Mouse (Mus musculus) midbrain, embryonic 10.5 days (tissue): ENCODE results near the gene Vps52. TPM values are rescaled to one million over a fixed set of nuclear protein-coding genes. Genes with fewer than 3 reads are reported as not detected.

Experiments used
- polyA plus RNA-seq: library from polyadenylated mRNA; unstranded; fragments of >200 nt; fragmentation: Nextera tagmentation; extraction: Ambion mirVana; gene quantifications from 2 replicates; pipeline ENCODE4 v1.2.1, GENCODE M21; 2016

The Vps52 gene
- polyA plus RNA-seq, 1 experiment from 2014 or later: 53.5 TPM

Other genes starting within 250 kb of the Vps52 start
- 35.5 and 39.5 TPM in 2 replicates for gene March2, start 237.1 kb upstream of the Vps52 start, polyA plus RNA-seq
- gene Rab11b, start 195.3 kb upstream of the Vps52 start, polyA plus RNA-seq: 363 and 422 TPM in 2 replicates
- 17.7 and 20.7 TPM in 2 replicates for gene Angptl4, start 174.0 kb upstream of the Vps52 start, polyA plus RNA-seq
- 24.6 and 29.4 TPM in 2 replicates for gene Kank3, start 145.3 kb upstream of the Vps52 start, polyA plus RNA-seq
- gene Rps28, start 131.2 kb upstream of the Vps52 start, polyA plus RNA-seq: 699 and 827 TPM in 2 replicates
- 496 and 518 TPM in 2 replicates for gene Ndufa7, start 131.2 kb upstream of the Vps52 start, polyA plus RNA-seq
- gene Cd320, start 112.7 kb upstream of the Vps52 start, polyA plus RNA-seq: 82.0 and 82.4 TPM in 2 replicates
- gene Gm7029, start 82.0 kb upstream of the Vps52 start, polyA plus RNA-seq: not detected in 2 replicates
- gene Kifc1, start 65.2 kb upstream of the Vps52 start, polyA plus RNA-seq: 7.8 and 9.4 TPM in 2 replicates
- 0.30 TPM in 1 of 2 replicates, not detected in the other for gene Platr17, start 50.7 kb upstream of the Vps52 start, polyA plus RNA-seq
- gene Daxx, start 46.4 kb upstream of the Vps52 start, polyA plus RNA-seq: 77.5 and 82.6 TPM in 2 replicates
- gene Tapbp, start 39.9 kb upstream of the Vps52 start, polyA plus RNA-seq: 14.9 and 17.3 TPM in 2 replicates
- 23.5 and 24.1 TPM in 2 replicates for gene Zbtb22, start 39.9 kb upstream of the Vps52 start, polyA plus RNA-seq
- 43.1 and 46.9 TPM in 2 replicates for gene Rgl2, start 26.3 kb upstream of the Vps52 start, polyA plus RNA-seq
- 214 and 240 TPM in 2 replicates for gene Pfdn6, start 15.5 kb upstream of the Vps52 start, polyA plus RNA-seq
- 47.8 and 52.5 TPM in 2 replicates for gene Wdr46, start 15.2 kb upstream of the Vps52 start, polyA plus RNA-seq
- 4.1 and 6.4 TPM in 2 replicates for gene B3galt4, start 4.3 kb upstream of the Vps52 start, polyA plus RNA-seq
- 1,339 and 1,576 TPM in 2 replicates for gene Rps18, start 189 bp downstream of the Vps52 start, polyA plus RNA-seq
- 45.7 and 50.3 TPM in 2 replicates for gene H2-K1, start 44.5 kb downstream of the Vps52 start, polyA plus RNA-seq
- 13.8 and 15.3 TPM in 2 replicates for gene Ring1, start 68.9 kb downstream of the Vps52 start, polyA plus RNA-seq
- gene H2-Ke6, start 72.2 kb downstream of the Vps52 start, polyA plus RNA-seq: 120 and 128 TPM in 2 replicates
- 221 and 227 TPM in 2 replicates for gene Slc39a7, start 75.9 kb downstream of the Vps52 start, polyA plus RNA-seq
- 54.0 and 56.9 TPM in 2 replicates for gene Rxrb, start 76.0 kb downstream of the Vps52 start, polyA plus RNA-seq
- 0.92 and 1.1 TPM in 2 replicates for gene Col11a2, start 83.6 kb downstream of the Vps52 start, polyA plus RNA-seq
- 0.37 and 0.50 TPM in 2 replicates for gene H2-Oa, start 136.5 kb downstream of the Vps52 start, polyA plus RNA-seq
- gene H2-DMa, start 163.7 kb downstream of the Vps52 start, polyA plus RNA-seq: 6.4 and 9.5 TPM in 2 replicates
- gene Brd2, start 166.8 kb downstream of the Vps52 start, polyA plus RNA-seq: 126 and 137 TPM in 2 replicates
- 0.12 TPM in 1 of 2 replicates, not detected in the other for gene H2-DMb2, start 187.5 kb downstream of the Vps52 start, polyA plus RNA-seq
- 0.39 TPM in 1 of 2 replicates, not detected in the other for gene H2-DMb1, start 197.3 kb downstream of the Vps52 start, polyA plus RNA-seq
- 0.93 and 1.3 TPM in 2 replicates for gene Tap1, start 231.7 kb downstream of the Vps52 start, polyA plus RNA-seq
- gene Psmb9, start 232.0 kb downstream of the Vps52 start, polyA plus RNA-seq: 0.49 and 0.52 TPM in 2 replicates
- 1.4 and 3.0 TPM in 2 replicates for gene Psmb8, start 241.9 kb downstream of the Vps52 start, polyA plus RNA-seq
- 0.53 and 0.63 TPM in 2 replicates for gene Tap2, start 247.7 kb downstream of the Vps52 start, polyA plus RNA-seq